Comparison of ENCODE assay signal across 8 mouse cellular contexts in genomic region chr2:38927115-38927979, GRCm38 (mm10). TPM values are rescaled to one million over a fixed set of nuclear protein-coding genes. Genes with fewer than 3 reads are reported as not detected.
A peak's percentile ranks its signal among the peaks of the same experiment; 100 is the strongest.
DNase-seq lines count a peak whose midpoint lies in the region; ATAC-seq and TF ChIP-seq lines count a peak whose summit lies in the region.

TSS of gene Nr6a1 (minus strand) at chr2:38927688.

- H3K9ac ChIP-seq in limb, embryonic 13.5 days: no peak within 1 kb of the TSS
- no peak within 1 kb of the TSS for H3K9ac ChIP-seq in midbrain, embryonic 13.5 days (replicated peaks)

- peak; percentile 55 for DNase-seq in right cerebral cortex, adult 18-20 months
- no peak for DNase-seq in right cerebral cortex, postnatal 36 days (ENCODE audit: low spot score in 2 of 2)
- peak; percentile 51 to 69 for DNase-seq in cerebellum, postnatal 36 days
- peak; percentile 83 for DNase-seq in gastrocnemius, adult 2 months
- peak; percentile 59 to 81 for DNase-seq in spleen, postnatal 10 days (ENCODE audit: low spot score in 2 of 2)

- peaks cover 24% of the 10 kb centered on the region for H3K27me3 ChIP-seq in limb, embryonic 13.5 days
- H3K27me3 ChIP-seq in midbrain, embryonic 13.5 days: peaks cover 35% of the 10 kb centered on the region

- H3K27ac ChIP-seq in gastrocnemius, adult 2 months: peak within 1 kb of the TSS; percentile 91
- no peak within 1 kb of the TSS for H3K27ac ChIP-seq in limb, embryonic 13.5 days
- no peak within 1 kb of the TSS for H3K27ac ChIP-seq in midbrain, embryonic 13.5 days

- peak; percentile 14 for ATAC-seq in inflammation-experienced regulatory T-cells, adult 6 months
- peak; percentile 10; the same call in 1 of the 2 replicates for ATAC-seq in limb, embryonic 13.5 days (ENCODE audit: low FRiP score, low read depth)
- peak; percentile 41 for ATAC-seq in midbrain, embryonic 13.5 days

- 8% methylated on average over 18 of the region's 19 CpGs for WGBS in limb, embryonic 13.5 days
- whole genome bisulfite sequencing in midbrain, embryonic 13.5 days: 11% methylated on average over 15 of the region's 19 CpGs

- intact Hi-C loops in gastrocnemius, adult 2 months (cut with DNase I): loop anchor here (1.0 kb wide), 1 partner anchor 71 kb away; no protein-coding TSS in a partner anchor

- H3K4me3 ChIP-seq in gastrocnemius, adult 2 months: peak within 1 kb of the TSS; percentile 96
- H3K4me3 ChIP-seq in limb, embryonic 13.5 days: peak within 1 kb of the TSS; percentile 75
- H3K4me3 ChIP-seq in midbrain, embryonic 13.5 days (replicated peaks): peak within 1 kb of the TSS; percentile 72

- peak within 1 kb of the TSS; percentile 85 for H3K4me2 ChIP-seq in limb, embryonic 13.5 days (replicated peaks)
- peak within 1 kb of the TSS; percentile 99 for H3K4me2 ChIP-seq in midbrain, embryonic 13.5 days (replicated peaks)

- H3K9me3 ChIP-seq in limb, embryonic 13.5 days: no peaks in the 10 kb centered on the region
- H3K9me3 ChIP-seq in midbrain, embryonic 13.5 days: no peaks in the 10 kb centered on the region

- peaks cover 29% of the 10 kb centered on the region for H3K4me1 ChIP-seq in limb, embryonic 13.5 days
- peaks cover 28% of the 10 kb centered on the region for H3K4me1 ChIP-seq in midbrain, embryonic 13.5 days (replicated peaks)

- H3K36me3 ChIP-seq in limb, embryonic 13.5 days: no peaks in the 10 kb centered on the region
- H3K36me3 ChIP-seq in midbrain, embryonic 13.5 days: no peaks in the 10 kb centered on the region

- peak; percentile 87 for TF ChIP-seq CTCF in gastrocnemius, adult 2 months (IDR thresholded peaks at IDR 0.05)

RNA-seq across cellular contexts. Expression of gene Nr6a1, which starts in this region (rescaled TPM):
- 1 to 10 TPM; 3.4 to 4.8 TPM for total RNA-seq in gastrocnemius, adult 2 months (2021)
- polyA plus RNA-seq in inflammation-experienced regulatory T-cells, adult 6 months (2017; shearing (Covaris generic)): under 1 TPM; 0.37 to 0.63 (median 0.54) TPM
- 0.60 and 0.80 TPM in 2 replicates for polyA plus RNA-seq in limb, embryonic 13.5 days (2015; fragmentation: Nextera tagmentation; extraction: Ambion mirVana)
- polyA plus RNA-seq in midbrain, embryonic 13.5 days (2015; fragmentation: Nextera tagmentation; extraction: Ambion mirVana): 1.9 and 2.0 TPM in 2 replicates

Comparison
In these comparisons a context has a peak if more than half of its experiments do, and no peak if none do; other contexts are left out.
1. DNase-seq: peak in right cerebral cortex, adult 18-20 months (single experiment), cerebellum, postnatal 36 days (2 of 2), gastrocnemius, adult 2 months (single experiment) and spleen, postnatal 10 days (2 of 2); none in right cerebral cortex, postnatal 36 days (0 of 2).
2. Peak in ATAC-seq in inflammation-experienced regulatory T-cells, adult 6 months; RNA of the gene not detected or under 1 TPM.
3. Peak in ATAC-seq, H3K4me3 ChIP-seq and H3K4me2 ChIP-seq in limb, embryonic 13.5 days; RNA of the gene not detected or under 1 TPM.
4. Peak in every context shown above with its lines, with median percentiles within 50 percentile points of each other: H3K4me3 ChIP-seq and ATAC-seq.